Mouse (Mus musculus): ENCODE measurements around the gene Tpst1.

GRCm38 (mm10) chr5:130059413-130060328 lies 13.5 kb upstream of the Tpst1 start:
- TF ChIP-seq GATA1 (IDR thresholded peaks at IDR 0.05; ENCODE audit: borderline replicate concordance, low read length) (no peak), FLI1 (IDR thresholded peaks at IDR 0.05; ENCODE audit: low read length) (no peak)
